Mouse (Mus musculus) Muller cell, postnatal 12 days (primary cell): Measurements from ENCODE around the gene Stk11.
A peak's percentile ranks its signal among the peaks of the same experiment; 100 is the strongest.

Experiments used
- DNase-seq: peaks from one replicate; pipeline ENCODE4 v3.0.0-alpha.2; 2015; ENCODE audit errors: inconsistent ontology term

Stk11 gene

DNA sequence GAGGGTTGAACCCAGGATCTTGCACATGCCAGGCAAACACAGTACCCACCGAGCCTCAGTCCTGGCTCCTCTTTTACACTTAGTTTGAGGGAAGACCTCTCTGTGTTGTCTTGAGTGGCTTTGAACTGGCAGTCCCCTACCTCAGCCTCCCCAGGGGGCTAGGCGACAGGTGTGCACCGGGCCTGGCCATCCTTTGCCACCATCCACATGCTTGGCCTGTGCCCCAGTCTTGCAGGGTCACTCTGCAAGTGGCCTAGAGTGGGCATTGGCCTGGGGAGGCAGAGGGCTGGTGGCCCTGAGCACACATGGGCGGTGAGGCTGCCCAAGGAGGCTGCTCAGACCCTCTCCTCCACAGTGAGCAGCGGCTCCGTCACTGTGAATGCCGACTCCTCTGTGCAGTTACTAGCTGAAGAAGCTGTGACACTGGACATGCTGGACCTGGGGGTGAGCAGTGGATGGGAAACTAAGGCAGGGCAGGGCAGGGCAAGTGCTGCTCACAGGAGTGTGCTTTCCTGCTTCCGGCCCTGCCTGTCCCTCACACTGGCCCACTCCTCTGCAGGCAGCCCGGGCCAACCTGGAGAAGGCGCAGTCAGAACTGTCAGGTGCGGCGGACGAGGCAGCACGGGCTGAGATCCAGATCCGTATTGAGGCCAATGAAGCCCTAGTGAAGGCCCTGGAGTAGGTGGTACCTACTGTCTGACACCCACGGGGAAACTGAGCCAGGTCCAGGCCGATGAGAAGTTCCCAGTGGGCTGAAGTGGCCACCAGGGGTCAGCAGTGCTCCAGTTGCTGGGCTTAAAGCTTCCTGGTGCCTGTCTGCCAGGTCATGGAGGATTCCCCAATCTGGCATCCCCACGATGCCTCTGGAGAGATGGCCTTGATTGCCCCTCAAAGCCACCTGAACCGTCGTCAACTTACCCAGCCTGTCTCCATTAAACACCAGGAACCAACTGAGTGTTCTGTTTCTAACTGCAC, 29.5 kb downstream of the Stk11 start:
- peak; percentile 70 for DNase-seq

DNA sequence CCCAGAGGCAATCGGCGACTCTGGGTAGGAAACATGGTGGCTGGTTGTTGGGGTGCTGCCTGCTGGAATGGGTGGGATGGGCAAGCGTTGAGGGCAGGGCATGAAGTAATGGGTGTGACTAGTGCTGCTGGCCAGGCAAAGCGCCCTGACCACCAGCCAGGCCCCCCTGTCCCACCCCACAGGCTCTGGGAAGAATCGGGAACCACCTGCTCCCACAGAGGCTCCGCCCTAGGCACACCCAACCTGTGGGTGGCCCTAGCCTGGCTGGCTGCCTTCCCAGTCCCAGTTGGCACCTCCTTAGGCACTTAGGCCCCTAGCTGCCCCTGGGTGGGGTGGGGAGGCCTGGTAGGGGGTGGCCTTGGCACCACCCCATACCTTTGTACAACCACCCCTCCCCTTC, 30.3 kb downstream of the Stk11 start:
- DNase-seq = no peak

DNA sequence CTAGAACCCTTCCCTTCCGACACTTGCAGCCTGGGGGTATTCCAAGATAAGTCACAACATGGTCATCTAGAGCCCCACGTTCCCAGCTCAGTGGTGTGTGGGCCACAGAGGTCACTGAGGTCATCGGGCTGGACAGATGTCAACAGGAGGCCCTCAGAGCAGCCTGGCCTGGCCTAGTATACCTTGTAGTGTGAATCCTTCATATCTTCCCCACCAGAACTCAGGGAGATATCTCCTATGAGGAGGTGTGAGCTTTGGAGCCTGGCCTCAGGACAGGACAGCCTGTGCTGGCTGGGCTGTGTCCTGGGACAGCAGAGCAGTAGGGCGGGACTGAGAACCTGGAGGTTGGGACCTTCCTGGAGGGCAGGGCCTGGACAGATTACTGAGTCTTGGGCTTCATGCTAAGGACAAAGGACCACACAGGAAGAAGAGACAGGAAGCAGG, 31.0 kb downstream of the Stk11 start:
- no peak for DNase-seq

DNA sequence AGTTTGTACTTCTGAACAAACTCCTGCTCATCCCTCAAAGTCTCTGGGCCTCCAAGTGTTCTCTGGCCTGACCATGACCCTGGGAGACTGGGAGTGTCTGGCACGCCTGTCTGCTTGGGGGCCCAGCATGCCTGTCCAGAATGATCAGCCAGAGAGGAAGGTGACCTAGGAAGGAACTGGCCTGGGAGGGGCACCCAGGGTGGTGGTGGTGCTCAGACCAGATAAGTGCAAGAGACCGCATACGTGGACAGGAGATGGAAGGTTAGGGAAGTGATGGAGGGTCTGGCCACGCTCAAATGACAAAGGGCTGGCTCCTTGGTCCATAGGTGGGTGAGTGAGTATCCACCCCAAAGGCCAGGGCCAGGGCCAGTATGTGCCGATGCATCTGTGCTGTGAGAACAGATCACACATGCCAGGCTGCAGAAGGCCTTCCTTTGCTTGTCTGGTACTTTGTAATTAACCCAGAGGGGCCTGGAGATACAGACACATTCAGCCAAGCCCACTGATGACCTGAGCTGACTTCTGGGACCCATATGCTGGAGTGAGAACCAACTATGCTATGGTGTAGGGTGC, 31.6 kb downstream of the Stk11 start:
- DNase-seq = no peak

DNA sequence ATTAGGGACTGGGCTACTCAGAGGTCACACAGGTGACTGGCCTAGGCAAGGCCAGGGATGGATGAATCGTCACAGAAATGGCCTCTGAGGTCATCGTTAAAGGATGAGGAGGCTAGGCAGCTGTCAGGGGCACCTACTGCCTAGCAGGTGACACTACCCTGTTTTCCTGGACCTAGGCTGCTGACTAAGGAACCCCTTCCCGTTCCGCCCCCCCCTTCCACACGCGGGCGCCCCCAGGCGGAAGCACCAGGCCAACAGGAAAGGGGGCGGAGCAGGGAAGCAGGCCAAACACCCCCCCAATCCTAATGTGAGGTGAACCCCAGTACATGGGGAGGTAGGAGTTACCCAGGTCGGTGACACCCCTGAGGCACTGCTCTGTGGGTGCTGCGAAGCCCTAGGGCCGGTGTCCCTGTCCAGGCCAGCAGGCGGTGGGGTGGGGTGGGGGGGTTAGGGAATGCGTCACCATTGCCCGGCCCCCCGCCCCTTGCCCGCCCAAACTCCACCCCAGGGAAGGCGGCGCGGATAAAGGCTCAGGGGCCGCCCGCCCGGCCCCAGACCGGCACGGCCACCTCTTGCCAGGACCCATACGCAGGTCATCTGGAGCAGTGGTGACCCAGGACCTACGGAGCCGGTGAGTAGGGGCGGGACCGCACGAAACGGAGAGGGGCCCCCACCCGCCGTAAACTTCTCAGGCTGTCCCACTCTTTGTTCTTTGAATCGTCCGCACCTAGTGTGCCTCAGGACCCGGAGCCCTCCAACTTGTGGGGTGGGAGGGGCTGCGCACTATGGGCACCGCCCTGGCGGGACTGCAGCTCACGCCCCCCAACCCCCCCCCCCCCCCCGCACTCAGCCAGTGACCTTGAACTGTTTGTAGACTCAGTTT, 32.4 kb downstream of the Stk11 start, which contains the start of gene Midn:
Gene Midn, plus strand, starts transcription at position 554 of the 883 bp plus-strand sequence.
- peak; percentile 97 for DNase-seq

DNA sequence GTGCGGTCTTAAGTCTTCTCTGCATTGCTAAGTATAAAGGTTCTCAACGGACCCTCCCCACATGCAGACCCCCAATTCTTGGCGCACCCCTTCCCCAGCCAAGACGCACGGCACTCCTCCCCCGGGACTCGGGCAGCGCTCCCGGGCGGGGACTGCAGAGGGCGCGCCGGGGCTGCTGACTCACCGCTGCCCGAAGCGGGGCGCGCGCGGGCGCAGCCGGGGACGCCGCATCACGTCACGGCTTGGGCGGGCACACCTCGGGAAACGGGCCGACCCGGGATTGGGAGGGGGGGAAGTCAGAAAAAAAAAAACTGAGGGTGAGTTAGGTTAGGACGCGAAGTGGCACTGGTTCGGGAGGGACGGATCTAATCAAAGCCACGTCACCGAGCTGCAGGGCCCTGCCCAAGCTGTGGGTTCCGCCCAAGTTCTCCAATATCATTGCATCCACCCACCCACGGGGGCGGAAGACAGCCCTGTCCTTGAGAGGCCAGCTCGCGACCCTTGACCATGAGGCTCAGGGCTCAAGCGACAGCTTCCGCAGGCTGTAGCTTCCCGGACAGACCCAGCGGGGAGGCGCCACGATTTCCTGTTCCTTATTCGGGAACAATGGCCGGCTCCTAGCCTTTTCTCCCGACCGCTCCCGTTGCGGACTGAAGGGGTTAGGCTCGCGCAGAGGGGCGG, 33.1 kb downstream of the Stk11 start:
- peak; percentile 98 for DNase-seq

DNA sequence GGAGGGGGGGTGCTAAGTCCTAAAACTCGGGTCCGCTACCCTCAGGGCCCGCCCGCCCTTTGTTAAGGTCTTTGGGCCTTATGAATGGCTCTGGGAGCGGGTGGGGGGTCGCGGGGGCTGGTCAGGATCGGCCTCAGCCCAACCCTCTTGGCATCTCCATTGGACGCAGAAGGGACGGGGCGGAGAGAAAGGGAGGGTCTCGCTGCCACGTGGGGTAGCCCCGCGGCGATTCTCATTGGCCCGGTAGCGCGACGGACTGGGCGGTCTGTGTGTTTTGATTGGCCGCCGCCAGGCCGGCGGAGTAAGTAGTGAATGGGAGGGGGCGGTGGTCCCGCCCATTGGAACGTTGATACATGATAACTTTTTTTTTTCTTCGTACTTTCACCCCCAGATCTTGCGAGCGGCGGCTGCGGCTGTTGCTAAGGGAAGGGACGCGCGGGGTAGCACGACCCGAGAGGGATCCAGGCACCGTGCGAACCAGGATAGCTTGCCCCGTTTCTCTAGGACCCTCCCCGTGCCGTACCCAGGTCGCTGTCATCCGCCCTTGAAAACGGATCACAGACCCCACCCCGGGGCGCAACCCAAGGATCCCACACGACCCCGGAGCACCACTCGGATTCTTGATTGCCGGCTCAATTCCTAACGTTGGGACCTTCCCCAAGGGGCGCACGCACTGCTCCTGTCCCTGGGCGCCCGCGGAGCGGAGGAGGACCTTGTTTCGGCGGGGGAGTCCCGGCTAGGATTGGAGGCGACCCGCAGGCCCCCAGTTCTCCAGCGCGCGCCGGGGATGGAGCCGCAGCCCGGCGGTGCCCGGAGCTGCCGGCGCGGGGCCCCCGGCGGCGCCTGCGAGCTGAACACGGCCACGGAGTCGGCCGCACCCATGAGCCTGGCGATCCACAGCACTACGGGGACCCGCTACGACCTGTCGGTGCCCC, 34.0 kb downstream of the Stk11 start:
- peak; percentile 100 for DNase-seq

DNA sequence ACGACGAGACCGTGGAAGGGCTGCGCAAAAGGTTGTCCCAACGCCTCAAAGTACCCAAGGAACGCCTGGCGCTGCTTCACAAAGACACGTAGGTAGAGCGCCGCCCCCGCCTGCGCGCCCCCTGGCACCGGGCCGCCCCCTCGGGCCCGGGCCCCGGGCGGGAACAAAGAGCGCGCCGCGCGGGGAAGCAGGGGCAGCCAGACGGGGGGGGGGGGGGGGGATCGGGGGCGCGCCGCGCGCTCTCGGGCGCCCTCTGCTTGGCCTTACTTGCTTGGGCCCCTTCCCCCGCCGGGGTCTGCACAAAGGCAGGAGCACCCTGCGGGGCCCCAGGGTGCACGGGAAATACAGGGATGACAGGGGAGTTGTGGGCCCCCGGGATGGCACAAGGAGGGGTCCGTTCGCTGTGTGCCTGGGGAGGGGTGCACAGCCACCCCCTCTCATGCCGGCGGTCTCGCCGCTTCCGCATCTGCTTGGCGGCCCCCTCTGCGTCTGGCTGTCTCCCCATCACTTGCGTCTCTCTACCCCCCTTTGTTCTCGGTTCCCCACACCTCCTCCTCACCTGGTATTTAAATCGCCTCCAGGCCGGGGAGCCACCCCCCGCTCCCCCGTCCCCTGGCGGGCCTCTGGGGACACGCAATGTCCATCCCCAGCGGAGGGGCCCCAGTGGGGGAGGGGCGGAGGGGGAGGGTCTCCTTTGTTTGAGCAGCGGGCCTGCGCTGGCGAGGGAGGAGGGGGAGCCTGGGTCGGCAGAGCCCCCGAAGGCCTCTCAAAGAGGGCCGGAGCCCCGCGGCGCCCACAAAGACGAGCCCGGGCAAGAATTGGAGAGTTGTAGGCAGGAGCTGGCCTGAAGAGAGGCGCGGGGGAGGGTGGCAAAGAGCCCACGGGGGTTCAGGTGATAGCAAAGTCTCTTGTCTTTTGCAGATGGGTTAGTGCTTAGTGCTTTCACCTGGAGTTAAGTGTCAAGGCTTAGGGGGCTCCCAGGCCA, 34.9 kb downstream of the Stk11 start:
- peak; percentile 79 for DNase-seq

DNA sequence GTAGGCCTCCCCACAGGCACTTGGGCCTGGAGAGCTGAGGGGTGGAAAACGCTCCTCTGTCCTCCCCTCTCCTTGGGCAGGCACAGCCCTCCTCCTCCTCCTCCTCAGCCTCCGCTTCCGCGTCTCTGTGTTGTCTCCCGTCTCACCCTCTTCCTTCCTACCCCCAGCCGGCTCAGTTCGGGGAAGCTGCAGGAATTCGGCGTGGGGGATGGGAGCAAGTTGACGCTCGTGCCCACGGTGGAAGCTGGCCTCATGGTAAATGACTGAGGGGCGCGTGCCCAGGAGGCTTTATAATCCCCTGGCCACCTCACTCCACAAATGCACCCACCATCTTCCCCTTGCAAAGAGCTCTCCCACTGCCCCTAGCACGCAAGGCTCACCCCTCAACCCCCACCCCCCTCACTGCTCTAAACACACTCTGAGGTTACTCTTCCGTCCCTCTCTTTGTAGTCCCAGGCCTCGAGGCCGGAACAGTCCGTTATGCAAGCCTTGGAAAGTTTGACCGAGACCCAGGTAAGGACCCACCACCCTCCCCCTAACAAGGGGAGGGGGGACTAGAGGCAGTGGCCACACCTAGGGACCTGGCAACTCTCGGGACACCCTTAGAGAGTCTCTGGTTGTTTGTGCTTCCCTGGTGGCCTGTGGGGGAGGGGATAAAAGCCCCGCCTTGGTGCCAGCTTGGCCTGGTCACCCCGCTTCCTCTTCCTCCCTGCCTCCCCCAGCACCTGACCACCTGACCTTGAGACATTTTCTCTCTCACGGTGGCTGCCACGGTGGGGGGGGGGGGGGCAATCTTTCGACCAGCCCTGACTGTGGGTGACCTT, 35.8 kb downstream of the Stk11 start:
- DNase-seq = peak; percentile 74

DNA sequence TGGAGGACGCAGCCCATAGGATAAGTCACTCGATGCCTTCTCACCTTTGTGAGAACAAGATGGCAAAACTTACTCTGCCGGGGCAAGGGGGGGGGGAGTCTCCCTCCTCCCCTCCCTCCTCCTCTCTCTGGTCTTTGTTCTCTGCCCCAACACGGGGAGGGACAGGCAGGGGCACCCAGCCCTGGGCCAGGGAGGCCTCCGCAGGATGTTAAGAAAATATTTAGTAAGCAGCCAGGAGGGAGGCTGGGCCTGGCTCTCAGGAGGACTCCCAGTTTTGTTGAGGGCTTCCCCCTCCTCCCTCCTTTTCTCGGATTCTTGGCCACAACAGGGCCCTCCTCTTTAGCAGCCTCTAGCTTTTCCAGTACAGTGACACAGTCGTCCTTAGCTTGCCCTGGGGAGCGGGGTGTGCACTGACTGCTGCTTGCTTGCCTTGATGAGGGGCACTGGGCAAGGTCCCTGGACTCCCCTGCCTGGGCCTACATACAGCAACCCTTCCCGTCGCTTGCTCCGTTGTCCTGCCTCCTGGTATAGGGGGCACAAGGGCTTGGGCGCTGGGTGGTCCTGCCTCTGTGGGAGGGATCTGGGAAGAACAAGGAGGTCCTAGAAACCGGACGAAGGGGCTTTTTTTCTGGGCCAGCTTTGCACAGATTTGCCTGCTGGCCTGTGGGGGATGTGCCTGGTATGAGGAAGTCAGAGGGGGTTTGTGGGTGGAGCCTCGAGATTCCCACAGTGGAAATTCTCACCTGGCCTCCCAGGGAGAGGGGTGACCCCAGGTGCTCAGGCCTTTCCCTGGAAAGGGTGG, 36.7 kb downstream of the Stk11 start:
- peak; percentile 89 for DNase-seq

DNA sequence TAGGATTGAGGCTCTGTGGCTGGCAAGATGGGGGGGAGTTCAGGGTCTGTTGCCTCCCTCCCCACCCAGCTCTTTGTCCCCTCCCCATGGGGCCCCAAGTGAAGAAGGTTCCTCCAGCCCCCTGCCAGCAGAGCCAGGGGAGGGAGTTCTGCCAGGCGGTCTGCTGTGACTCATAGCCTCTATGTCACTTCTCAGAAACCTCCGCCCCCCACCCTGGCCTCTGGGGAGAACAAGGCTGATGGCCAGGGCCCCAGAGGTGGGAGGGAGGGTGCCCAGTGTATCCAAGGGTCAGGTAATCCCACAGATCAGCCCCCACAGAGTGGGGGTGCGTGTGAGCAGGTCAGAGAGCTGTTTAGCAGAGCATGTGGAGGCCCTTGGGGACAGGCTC, 37.3 kb downstream of the Stk11 start:
- peak; percentile 92 for DNase-seq

DNA sequence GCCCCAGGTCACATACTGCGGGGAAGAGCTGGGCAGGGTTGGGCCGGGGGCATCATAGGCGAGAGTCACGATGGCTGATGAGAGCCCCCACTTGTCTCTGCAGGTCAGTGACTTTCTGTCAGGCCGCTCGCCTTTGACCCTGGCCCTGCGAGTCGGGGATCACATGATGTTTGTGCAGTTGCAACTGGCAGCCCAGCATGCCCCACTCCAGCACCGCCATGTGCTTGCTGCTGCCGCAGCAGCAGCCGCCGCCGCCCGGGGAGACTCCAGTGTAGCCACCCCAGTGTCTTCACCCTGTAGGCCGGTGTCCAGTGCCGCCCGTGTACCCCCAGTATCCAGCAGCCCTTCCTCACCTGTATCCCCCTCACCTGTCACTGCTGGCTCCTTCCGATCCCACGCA, 38.1 kb downstream of the Stk11 start:
- DNase-seq = no peak

DNA sequence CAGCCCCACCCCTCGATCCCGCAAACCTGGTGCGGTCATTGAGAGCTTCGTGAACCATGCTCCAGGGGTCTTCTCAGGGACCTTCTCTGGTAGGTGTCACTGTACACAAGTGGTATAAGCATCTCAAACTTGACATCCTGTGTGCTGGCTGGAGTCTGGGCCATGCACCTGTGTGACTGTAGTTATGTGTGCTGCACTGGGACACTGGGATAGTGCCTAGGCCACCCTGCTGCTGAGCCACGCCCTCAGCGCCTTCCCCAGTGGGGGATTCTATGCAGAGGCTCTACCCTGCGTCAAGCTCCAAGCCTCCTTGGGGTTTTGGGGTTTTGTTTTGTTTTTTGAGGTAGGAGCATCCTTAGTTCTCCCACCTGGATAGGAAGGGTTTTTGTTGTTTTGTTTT, 38.8 kb downstream of the Stk11 start:
- no peak for DNase-seq

DNA sequence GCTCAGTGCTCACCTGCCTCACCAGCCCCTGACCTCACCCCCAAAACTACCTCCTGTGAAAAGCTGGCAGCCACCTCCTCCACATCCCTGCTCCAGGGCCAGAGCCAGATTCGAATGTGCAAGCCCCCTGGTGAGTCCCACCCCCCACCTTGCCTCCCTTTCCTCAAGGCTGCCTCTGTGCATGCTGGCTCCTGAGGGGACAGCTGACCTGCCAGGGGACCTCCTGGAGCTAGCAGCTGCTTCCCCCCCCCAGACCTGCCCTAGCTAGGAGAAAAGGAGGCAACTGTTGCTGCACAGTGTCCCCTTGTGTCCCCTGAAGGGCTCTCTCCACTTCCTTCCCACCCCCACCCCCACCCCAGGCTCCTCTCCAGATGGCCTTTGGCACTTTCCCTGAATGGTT, 39.7 kb downstream of the Stk11 start:
- no peak for DNase-seq

DNA sequence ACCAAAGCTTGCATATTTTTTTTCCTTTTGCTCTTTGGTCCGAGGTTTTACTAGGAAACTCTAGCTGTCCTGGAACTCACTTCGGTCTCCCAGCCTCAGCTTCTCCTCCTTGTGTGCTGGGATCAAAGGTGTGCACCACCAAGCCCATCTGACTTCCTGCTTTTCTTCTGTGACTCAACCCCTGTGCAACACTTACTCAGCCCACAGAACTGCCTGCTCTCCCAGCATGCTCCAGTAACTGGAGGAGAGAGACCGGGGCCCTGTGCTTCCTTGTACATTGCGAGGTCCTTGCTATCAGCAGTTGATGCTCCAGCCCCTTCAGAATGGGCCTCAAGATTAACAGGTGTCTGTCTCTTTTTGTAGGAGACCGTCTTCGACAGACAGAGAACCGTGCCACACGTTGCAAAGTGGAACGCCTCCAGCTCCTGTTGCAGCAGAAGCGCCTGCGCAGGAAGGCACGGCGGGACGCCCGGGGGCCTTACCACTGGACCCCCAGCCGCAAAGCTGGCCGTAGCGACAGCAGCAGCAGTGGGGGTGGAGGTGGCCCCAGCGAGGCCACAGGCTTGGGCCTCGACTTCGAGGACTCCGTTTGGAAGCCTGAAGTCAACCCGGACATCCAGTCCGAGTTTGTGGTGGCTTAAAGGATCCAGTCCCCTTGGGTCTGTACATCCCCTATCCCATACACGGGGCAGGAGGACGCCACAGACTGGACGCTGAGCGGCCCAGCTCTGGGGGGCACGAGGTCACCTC, 40.6 kb downstream of the Stk11 start:
- DNase-seq = no peak

DNA sequence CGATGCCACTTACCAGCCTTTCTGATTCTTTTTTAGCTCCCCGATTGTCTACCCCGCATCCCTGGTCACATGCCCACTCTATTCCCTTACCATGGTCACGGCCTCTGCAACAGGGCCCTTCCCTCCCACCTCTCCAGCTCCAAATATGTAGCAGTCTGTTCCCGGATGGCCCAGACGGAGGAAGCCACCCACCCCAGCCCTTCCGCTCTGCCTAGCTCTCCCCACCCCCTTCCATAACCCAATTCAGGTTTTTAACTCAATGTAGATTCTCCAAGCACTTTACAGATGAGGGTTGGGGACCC, 41.1 kb downstream of the Stk11 start:
- DNase-seq = no peak
